Mouse (Mus musculus) frontal cortex, postnatal 25 days (tissue): ENCODE data around the gene Nrg3.

Experiments
- DNase-seq, 2 experiments: peaks; one replicate each; pipeline ENCODE4 v3.0.0; 2022; ENCODE audit warnings: low spot score in 2 of 2

Gene Nrg3

GRCm38 (mm10) chr14:38959367-38959766 is 513.5 kb downstream of the Nrg3 start:
- DNase-seq: no peak

GRCm38 (mm10) chr14:38937481-38937880 is 535.4 kb downstream of the Nrg3 start:
- no peak for DNase-seq

- DNase-seq: no peak
Observed at GRCm38 (mm10) chr14:38936483-38937054, 536.3 kb downstream of the Nrg3 start.

- no peak for DNase-seq
Observed at GRCm38 (mm10) chr14:38923652-38924051, 549.2 kb downstream of the Nrg3 start.

GRCm38 (mm10) chr14:38920800-38921199 is 552.1 kb downstream of the Nrg3 start:
- no peak for DNase-seq

GRCm38 (mm10) chr14:38870591-38870990 is 602.3 kb downstream of the Nrg3 start:
- no peak for DNase-seq

- no peak for DNase-seq
Observed at GRCm38 (mm10) chr14:38847566-38847965, 625.3 kb downstream of the Nrg3 start.

GRCm38 (mm10) chr14:38847091-38847490 is 625.8 kb downstream of the Nrg3 start:
- no peak for DNase-seq

- no peak for DNase-seq
Observed at GRCm38 (mm10) chr14:38835006-38835405, 637.9 kb downstream of the Nrg3 start.

- DNase-seq: no peak
Observed at GRCm38 (mm10) chr14:38824891-38825290, 648.0 kb downstream of the Nrg3 start.

GRCm38 (mm10) chr14:38797027-38797426 is 675.9 kb downstream of the Nrg3 start:
- DNase-seq: no peak

GRCm38 (mm10) chr14:38775291-38776116 is 697.4 kb downstream of the Nrg3 start:
- no peak for DNase-seq

GRCm38 (mm10) chr14:38774811-38775210 is 698.1 kb downstream of the Nrg3 start:
- no peak for DNase-seq

GRCm38 (mm10) chr14:38730465-38730864 is 742.4 kb downstream of the Nrg3 start:
- no peak for DNase-seq

- no peak for DNase-seq
Observed at GRCm38 (mm10) chr14:38703894-38704293, 769.0 kb downstream of the Nrg3 start.

- DNase-seq: no peak
Observed at GRCm38 (mm10) chr14:38702596-38703393, 770.1 kb downstream of the Nrg3 start.

- DNase-seq: no peak
Observed at GRCm38 (mm10) chr14:38701413-38701812, 771.5 kb downstream of the Nrg3 start.

- no peak for DNase-seq
Observed at GRCm38 (mm10) chr14:38700972-38701371, 771.9 kb downstream of the Nrg3 start.

- no peak for DNase-seq
Observed at GRCm38 (mm10) chr14:38659973-38660372, 812.9 kb downstream of the Nrg3 start.

GRCm38 (mm10) chr14:38637070-38637469 is 835.8 kb downstream of the Nrg3 start:
- DNase-seq: no peak

GRCm38 (mm10) chr14:38630114-38630513 is 842.8 kb downstream of the Nrg3 start:
- DNase-seq: no peak

- DNase-seq: no peak
Observed at GRCm38 (mm10) chr14:38629671-38630070, 843.2 kb downstream of the Nrg3 start.
